Mouse (Mus musculus) liver, postnatal 0 days (tissue): ENCODE measurements around the gene Prss43.

ENCODE experiments used
- CTCF ChIP-seq: sonication (generic); IDR thresholded peaks from 2 replicates; pipeline ENCODE4 v1.5.1; 2016; ENCODE audit warnings: antibody characterized with exemption, low read depth
- EP300 ChIP-seq: IDR thresholded peaks from 2 replicates; pipeline ENCODE4 v1.6.1; 2016; ENCODE audit warnings: antibody characterized with exemption, low read depth, mild to moderate bottlenecking

- TF ChIP-seq CTCF (0 out of 2 replicates have a peak, but pooled peaks have one; percentile 2), EP300 (no peak)
Observed at GRCm38 (mm10) chr9:110879998-110880561, 53.6 kb downstream of the Prss43 start, which contains the start of gene Tmie.
